Mouse (Mus musculus): ENCODE measurements around the gene Aspn.

Gene Aspn

DNA sequence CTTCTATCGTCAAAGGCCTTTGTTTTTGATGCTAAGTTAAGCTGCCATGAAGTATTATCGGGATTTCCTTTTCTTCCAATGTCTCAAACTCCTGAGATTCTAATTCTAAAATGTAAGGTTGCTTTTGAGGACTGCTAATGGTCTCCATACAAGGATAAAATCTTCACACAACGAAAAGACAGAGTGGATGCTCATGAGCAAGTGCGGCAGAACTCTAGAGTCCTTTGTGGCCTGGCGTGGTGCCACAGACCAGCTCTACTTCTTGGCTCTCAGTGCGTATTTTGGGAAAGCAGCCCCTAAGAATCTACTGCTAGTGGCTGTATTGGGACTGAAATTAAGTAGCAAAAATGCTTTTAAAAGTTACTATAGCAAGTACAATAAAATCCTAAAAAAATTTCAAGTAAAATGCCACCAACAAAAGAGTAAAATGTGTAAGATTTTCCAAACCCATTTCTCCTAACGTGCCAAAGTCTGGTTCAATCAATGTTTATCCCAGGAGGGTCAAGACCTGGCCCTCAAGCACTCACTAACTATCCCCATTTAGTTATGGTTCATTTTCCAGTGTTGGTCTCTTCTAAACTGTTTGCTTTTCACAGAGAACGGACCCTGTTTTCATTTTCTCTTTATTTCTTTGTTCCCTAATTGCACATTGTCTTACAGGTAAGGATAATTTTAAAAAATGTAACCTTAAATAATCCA, 40.2 kb downstream of the Aspn start:
- 77% methylated on average over 8 of the region's 8 CpGs for WGBS

DNA sequence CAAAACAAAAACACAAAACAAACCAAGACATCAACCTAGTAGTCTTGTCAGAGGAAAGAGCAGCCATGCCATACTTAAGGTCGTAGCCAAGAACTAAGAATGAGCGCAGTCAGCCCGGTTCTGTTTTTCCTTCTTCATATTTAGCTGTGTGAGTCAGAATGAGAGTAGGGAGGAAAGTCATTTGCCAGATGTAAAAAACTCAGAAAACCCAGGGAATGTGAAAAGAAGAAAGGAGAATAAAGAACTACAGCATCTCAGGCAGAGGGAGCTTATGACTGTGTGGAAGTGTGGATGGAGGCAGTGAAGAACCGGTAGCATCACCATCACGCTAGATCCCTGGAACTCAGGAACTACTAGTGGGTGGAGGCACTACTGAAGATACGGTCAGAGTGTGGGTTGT, 41.8 kb downstream of the Aspn start:
- WGBS: 63% methylated on average over 6 of the region's 6 CpGs

DNA sequence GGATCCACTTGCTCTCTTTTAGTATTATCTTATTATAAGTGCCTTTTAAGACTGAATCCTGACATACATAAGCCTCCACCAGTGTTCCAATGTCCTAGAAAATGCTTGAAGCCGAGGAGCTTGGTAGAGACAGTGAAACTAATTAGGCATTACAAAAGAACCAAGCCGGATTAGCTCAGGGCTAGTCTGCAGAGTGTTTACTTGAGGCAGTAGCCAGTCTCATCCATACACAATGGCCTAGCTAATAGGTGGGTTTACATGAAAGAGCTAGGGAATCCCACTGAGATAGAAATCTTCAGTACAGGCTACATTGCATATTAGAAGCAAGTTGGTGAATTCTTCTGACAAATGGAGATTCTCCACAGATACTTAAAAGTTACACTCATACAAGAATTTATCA, 58.3 kb downstream of the Aspn start:
- WGBS: 73% methylated on average over 2 of the region's 2 CpGs

DNA sequence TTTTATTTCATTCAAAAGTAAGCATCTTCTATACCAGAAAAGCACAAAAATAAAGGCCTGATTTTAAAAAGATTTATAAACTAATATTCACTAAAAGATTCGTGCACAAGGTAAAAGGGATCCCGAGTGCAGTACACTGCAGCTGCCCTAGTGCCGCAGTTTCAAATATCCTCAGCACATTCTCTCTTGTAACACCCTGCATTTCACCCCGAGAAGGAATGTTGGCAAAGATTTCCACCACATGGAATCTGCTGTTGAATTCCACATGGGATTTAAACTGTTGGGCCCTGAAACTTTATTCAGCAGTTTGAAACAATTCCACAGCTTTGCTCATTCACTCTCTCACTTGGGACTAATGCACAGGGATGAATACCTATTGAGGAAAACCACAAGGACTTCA, 63.5 kb downstream of the Aspn start, which contains the start of gene Ogn:
Ogn (plus strand) TSS at position 333 of the 400 bp plus-strand sequence.
- 72% methylated on average over 4 of the region's 4 CpGs for WGBS

DNA sequence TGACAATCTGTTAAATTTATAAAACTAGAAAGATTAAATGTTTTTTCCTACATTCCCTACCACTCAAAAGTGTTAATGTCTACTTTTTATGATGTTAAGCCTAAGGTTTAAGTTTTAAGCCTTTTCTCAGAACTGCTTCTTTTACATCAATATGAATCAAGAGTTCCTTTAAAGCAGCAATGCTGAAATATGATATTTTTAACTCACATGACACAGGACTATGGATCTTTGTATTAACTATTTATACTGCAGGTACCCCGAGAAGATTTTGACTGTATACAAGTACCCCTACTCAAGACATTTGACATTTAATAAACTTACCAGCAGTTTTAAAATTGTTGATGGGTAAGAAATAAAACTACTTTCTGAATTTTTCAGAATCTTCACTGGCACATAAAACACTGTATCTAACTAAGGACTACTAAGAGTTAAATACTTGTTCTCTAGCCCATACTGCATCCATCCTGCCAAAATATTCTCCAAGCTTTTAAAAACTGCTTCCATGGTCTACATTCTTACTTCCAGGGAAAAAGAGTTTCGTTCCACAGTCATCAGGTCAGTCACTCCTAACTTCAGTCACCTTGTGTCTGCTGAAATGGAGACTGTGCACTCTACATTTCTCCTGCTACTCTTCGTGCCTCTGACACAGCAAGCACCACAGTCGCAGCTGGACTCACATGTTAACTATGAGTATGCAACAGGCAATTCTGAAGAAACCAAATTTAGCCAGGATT, 64.5 kb downstream of the Aspn start:
- 83% methylated on average over 4 of the region's 4 CpGs for WGBS

DNA sequence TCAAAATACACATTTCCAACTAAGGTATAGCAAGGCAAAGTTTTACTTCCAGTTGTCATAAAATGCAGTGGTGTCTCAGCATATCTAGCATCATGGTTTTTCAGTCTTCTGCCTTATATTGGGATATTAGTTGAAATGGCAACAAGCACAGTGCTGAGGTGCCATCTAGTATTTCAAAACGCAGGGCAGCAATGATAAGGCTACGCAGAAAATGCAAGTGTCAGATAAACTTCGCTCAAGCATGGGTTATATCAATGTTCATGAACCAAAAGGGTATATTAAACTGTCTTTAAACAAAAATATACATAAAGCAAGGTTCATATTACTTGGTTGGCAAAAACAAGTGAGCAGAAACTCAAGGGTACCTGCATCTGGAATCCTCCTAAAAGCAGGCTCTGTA, 72.8 kb downstream of the Aspn start:
- 96% methylated on average over 3 of the region's 3 CpGs for WGBS
